Mouse (Mus musculus) brain, embryonic 18.5 days (tissue): ENCODE data around the gene Psmd9.
"Not testable (repeated sequence)": the region's sequence is repeated elsewhere in the genome, so short reads cannot be mapped to it uniquely, and the experiment has no call there.

Experiments used
- DNase-seq: peaks from one replicate; pipeline ENCODE4 v3.0.0-alpha.2; 2012; ENCODE audit warnings: low read depth, low spot score

Psmd9 gene

GRCm38 (mm10) chr5:123191427-123191826 is 22.2 kb downstream of the Psmd9 start:
- no peak for DNase-seq

- DNase-seq, result peak; percentile 8
Observed at GRCm38 (mm10) chr5:123192606-123193150, 23.5 kb downstream of the Psmd9 start.

DNA sequence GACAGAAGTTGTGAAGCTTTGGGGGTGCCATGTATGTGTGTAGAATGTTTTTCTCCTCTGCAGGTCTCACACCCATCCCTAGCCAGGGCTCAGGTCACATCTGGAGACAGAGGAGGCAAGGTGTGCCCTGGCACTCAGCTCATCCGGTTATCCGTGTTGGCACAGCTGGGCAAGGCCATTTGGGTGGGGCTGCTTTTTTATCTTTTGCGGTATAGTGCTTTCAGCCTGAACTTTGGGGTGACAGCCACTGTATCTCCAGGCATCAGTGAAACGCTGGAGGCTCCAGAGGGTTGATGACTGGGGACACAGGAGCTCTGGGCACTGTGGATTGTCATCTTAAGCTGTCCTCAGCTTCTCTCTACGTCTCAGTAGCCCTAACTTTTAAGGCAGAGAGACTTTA is 24.2 kb downstream of the Psmd9 start:
- DNase-seq, result no peak

DNA sequence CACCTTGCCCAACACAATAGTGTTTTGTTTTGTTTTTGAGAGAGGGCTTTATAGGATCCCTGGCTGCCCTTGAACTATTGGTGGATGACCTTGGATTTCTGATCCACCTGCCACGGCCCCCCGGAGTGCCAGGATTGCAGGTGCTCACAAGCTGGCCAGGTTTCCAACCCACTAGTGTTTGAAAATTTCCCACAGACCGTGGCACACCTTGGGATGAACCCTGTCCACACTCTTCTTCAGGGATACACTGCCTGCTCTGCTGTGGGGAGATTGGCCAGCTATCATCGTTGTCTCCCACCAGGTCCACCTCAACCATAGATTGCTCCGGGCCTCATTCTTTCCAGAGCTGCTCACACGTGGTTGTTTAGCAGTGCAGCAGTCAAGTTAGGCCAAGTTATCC is 25.6 kb downstream of the Psmd9 start:
- DNase-seq, result no peak

DNA sequence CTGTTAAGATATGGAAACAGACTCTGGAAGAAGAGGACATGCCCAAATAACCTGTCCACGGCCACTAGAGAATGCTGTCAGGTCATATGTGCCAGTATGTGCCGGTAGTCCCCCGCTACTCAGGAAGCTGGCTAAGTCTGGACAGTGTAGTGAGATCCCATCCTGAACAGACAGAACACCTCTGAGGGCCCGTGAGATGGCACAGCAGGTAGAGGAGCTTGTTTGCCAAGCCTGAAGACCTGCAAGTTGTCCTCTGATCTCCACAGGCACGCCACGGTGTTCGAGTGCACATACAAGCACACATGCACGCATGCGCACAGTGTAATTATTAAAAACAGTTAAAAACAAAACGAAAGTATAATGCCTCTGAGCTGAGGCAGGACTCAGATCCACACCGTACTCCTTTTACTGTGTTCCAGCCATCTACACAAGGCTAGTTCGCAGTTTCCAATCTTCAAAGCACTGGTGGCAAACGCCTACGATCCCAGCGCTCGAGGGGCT is 26.3 kb downstream of the Psmd9 start:
- no peak for DNase-seq

DNA sequence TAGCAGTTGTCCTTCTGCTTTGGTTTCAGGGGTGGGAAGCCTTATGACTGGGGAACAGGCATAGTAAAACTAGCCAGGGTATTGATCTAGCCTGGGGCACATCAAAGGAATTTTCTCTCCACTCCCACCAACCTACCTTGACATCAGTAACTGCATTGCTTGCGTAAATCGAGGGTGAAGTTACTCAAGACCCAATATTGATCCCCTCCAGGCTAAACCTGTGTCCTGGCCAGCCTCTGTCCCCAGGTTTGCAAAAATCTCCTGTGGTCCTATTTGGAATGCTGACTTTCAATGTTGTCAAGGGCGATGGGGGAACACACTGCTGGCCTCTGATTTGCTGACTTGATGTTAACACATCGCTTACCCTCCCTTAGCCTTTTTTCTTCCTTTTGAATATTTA is 27.5 kb downstream of the Psmd9 start:
- DNase-seq, result no peak

DNA sequence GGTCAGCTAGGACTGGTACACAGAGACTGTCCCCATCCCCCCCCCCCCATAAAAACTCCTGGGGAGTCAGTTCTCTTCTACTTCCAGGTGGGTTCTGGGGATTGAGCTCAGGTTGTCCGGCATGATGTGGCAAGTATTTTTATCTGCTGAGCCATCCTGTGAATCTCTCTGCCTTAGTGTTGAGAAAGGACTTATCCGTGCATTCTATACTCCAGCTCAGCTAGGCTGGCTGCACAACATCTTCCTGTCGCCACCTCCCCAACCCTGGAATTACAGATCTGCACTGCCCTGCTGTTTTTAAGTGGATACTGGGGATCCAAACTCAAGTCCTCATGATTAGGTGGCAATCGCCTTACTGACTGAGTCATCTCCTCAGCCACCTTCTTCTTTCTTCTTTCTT is 29.3 kb downstream of the Psmd9 start:
- no peak for DNase-seq

- not testable (repeated sequence) for DNase-seq
Observed at GRCm38 (mm10) chr5:123200816-123201522, 31.8 kb downstream of the Psmd9 start.

- DNase-seq, result no peak
Observed at GRCm38 (mm10) chr5:123201523-123201892, 32.3 kb downstream of the Psmd9 start.

DNA sequence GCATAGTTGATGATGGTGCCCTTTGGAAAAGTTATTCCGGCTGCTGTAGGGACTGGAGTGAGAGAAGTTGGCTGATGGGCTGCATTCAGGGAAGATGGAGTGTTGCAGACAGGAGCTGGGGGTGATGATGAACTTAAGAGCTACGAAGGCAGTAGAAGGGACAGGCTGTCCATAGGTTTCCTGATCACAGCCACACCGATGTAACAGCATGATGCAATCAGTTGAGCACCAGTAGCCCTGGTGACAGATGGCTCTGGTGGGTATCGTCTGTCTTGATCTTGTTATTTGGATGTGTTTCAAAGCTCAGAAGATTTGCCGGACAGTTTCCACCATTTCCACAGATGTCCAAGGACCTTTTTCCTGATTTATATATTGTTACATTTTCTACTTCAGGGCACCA is 32.8 kb downstream of the Psmd9 start:
- no peak for DNase-seq

- not testable (repeated sequence) for DNase-seq
Observed at GRCm38 (mm10) chr5:123202771-123203170, 33.6 kb downstream of the Psmd9 start.

DNA sequence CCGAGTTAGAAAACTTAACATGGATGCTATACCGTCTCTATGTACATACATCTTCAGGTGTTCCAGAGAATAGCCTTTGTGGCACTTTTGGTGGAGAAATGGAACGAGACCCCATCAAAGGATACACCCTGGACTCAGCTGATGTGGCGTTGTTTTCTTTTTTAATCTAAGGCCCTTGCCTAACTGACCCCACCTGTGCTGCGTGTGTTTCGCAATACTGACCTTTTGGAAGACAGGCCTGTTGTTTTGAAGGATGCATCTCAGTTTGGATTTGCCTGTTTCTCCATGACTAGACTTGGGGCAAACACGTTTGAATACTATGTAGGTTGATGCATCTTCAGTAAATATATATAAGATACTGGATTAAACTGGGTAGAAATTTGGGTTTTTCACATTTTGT is 34.4 kb downstream of the Psmd9 start:
- DNase-seq, result not testable (repeated sequence)

DNA sequence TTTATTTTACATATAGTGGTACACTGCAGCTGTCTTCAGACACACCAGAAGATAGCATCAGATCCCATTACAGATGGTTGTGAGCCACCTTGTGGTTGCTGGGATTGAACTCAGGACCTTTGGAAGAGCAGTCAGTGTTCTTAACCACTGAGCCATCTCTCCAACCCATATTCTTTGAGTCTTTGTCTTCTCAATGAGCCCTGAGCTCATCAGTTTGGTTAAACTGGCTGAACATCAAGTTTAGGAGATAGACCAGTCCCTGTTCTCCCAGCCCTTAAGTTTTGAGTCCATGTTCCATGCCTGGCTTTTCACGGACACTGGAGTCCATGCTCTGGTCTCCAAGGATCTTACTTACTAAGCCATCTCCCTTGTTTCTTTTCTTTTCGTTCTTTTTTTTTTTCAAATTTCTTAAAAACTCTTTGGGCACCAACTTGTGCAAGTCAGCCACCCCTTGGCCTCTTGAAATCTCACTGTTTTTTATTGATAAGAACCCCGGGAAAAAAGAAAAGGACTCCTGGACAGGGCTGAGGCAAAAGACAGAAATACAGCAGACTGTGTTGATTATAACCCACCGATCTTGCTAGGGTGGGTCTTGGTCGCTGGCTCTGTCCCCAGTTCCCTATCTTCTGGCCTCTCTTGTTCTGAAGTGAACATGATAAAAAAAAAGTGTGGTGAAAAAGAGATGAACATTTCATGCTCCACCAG is 53.3 kb downstream of the Psmd9 start:
- DNase-seq, result not testable (repeated sequence)

DNA sequence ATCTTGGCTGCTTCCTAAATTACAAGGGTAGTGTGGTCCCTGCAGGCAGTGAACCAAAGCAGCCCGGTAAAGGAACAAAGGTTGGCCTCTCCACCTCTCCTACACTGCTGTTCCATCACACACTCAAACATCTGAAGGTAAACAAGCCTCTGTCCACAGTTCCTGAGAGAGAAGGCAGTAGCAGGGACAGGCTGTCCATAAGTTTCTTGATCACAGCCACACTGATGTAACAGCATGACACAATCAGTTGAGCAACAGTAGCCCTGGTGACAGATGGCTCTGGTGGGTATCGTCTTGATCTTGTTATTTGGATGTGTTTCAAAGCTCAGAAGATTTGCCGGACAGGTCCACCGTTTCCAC is 53.8 kb downstream of the Psmd9 start:
- DNase-seq, result no peak

- DNase-seq, result not testable (repeated sequence)
Observed at GRCm38 (mm10) chr5:123223861-123224260, 54.6 kb downstream of the Psmd9 start.

DNA sequence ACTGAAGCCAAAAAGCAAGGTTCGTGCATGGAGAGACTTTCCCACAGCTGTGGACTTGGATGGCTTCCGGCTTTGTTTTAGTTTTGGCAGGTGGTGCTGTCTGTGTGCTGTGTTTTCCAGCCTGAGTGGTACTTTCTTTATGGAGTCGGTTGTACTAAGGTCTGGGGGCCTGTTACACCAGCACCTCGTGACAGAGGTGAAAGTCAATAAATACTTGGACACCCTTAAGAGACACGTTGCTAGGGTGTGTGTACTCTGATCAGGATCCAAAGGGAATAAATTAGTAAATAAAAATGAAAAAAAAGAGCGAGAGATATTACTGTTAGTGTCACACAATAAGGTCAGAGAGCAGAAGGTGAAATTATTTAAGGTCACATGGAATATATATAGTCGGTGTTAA is 57.6 kb downstream of the Psmd9 start:
- no peak for DNase-seq

DNA sequence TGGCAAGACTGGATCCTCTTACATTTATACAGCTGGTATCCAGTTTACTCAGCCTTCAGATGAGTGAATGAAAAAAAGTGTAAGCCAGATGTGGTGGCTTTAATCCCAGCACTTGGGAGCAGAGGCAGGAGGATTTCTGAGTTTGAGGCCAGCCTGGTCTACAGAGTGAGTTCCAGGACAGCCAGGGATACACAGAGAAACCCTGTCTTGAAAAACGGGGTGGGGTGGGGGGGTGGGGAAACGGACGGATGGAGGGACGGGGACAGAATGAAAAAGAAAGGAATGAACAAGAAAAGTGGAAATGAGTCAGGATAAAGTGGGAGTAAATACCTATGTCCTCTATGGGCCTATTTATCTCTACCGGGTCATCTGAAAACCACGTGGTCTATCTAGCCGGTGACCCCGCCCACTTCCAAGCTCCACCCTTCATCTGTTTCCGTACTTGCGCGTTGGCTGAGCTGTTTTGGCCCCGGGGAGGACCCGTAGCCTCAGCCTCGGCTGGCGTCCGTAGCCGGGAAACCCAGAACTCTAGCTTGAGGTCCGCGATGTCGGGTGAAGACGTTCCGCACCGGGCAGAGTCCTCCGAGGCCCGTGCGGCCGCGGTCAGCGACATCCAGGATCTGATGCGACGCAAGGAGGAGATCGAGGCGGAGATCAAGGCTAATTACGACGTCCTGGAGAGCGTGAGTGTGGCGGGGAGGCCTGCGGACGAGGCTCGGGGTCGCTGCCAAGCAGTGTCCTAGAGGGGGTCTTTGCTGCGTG is 58.7 kb downstream of the Psmd9 start:
- DNase-seq, result peak; percentile 89

DNA sequence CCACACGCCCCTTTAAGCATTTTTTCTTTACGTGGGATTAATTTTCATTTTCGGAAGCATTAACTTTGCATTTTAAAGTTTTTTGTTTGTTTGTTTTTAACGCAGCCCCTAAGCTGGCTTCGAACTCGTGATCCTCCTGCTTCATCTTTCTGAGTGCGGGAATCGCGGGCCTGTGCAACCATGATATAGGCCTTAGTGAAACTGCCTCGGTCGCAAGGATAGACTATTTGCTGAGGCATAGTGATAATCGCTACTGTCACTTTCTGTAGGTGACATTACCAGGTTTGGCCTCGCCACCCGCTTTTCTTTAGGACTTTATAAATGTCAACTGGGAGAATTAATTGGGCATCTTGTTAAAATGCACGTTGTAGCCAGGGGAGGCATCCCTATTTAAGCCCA is 59.3 kb downstream of the Psmd9 start:
- DNase-seq, result no peak

- DNase-seq, result no peak
Observed at GRCm38 (mm10) chr5:123229296-123229695, 60.1 kb downstream of the Psmd9 start.

GRCm38 (mm10) chr5:123232180-123232579 is 63.0 kb downstream of the Psmd9 start:
- no peak for DNase-seq

DNA sequence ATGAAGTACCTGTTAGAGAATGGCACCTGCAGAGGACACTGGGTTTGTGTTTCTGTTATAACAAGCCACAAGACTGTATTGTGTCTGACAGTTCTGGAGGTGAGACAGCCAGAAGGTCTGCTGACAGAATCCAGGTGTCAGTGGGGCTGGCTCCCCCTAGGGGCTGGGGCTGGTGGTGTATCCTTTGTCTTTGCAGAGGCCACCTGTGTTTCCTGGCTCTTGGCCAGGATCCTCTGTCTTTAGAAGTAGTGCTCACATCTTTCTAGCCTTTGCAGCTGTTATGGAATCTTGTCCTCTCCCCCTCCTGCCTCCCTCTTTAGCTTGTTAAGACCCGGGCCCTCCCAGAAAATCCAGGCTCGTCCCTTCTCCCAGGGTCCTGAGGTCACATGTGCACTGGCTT is 66.5 kb downstream of the Psmd9 start:
- no peak for DNase-seq

GRCm38 (mm10) chr5:123236426-123236825 is 67.2 kb downstream of the Psmd9 start:
- no peak for DNase-seq
